Mouse (Mus musculus): Measurements from ENCODE around the gene Lrp11. TPM values are rescaled to one million over a fixed set of nuclear protein-coding genes. Genes with fewer than 3 reads are reported as not detected.

The Lrp11 gene
- polyA plus RNA-seq, 1 experiment from 2014 or later = 41.5 TPM

- WGBS = 60% methylated on average over 1 of the region's 1 CpGs
- H3K27ac ChIP-seq = no peak overlapping the region
- H3K4me1 ChIP-seq = peaks cover 6% of the 10 kb centered on the region
- no peaks in the 10 kb centered on the region for H3K9me3 ChIP-seq
- no peak overlapping the region for H3K9ac ChIP-seq
- peaks cover 27% of the 10 kb centered on the region for H3K36me3 ChIP-seq (replicated peaks)
- no peak for ATAC-seq (replicated peaks)
- H3K4me3 ChIP-seq = no peak overlapping the region
- H3K4me2 ChIP-seq = no peak overlapping the region
- no peaks in the 10 kb centered on the region for H3K27me3 ChIP-seq (replicated peaks)
Measured at GRCm38 (mm10) chr10:7673673-7674072, 84.1 kb downstream of the Lrp11 start.

Other genes starting within 250 kb of the Lrp11 start
- 0.23 and 0.59 TPM in 2 replicates for gene Ulbp1, start 116.2 kb upstream of the Lrp11 start, polyA plus RNA-seq (2015; fragmentation: Nextera tagmentation; extraction: Ambion mirVana)
- gene Nup43, start 77.7 kb downstream of the Lrp11 start, polyA plus RNA-seq (2015; fragmentation: Nextera tagmentation; extraction: Ambion mirVana) = 32.9 and 35.0 TPM in 2 replicates
- 155 and 156 TPM in 2 replicates for gene Pcmt1, start 91.3 kb downstream of the Lrp11 start, polyA plus RNA-seq (2015; fragmentation: Nextera tagmentation; extraction: Ambion mirVana)
- gene Lats1, start 91.4 kb downstream of the Lrp11 start, polyA plus RNA-seq (2015; fragmentation: Nextera tagmentation; extraction: Ambion mirVana) = 10.2 and 10.4 TPM in 2 replicates
- gene Katna1, start 136.2 kb downstream of the Lrp11 start, polyA plus RNA-seq (2015; fragmentation: Nextera tagmentation; extraction: Ambion mirVana) = 29.7 TPM in 2 replicates
- gene Ginm1, start 203.0 kb downstream of the Lrp11 start, polyA plus RNA-seq (2015; fragmentation: Nextera tagmentation; extraction: Ambion mirVana) = 44.4 and 48.4 TPM in 2 replicates
- 50.6 and 53.3 TPM in 2 replicates for gene Ppil4, start 203.1 kb downstream of the Lrp11 start, polyA plus RNA-seq (2015; fragmentation: Nextera tagmentation; extraction: Ambion mirVana)
- gene Zc3h12d, start 242.7 kb downstream of the Lrp11 start, polyA plus RNA-seq (2015; fragmentation: Nextera tagmentation; extraction: Ambion mirVana) = 0.11 and 0.31 TPM in 2 replicates